Mouse (Mus musculus) kidney, adult 2 months (tissue): ENCODE measurements around the gene Rnf225. TPM values are rescaled to one million over a fixed set of nuclear protein-coding genes. Genes with fewer than 3 reads are reported as not detected.
"Not testable (repeated sequence)": the region's sequence is repeated elsewhere in the genome, so short reads cannot be mapped to it uniquely, and the experiment has no call there.

Source experiments
- DNase-seq: peaks from one replicate; pipeline ENCODE4 v3.0.0; 2021
- H3K27ac ChIP-seq: fragments of 200-500 bp; 2 replicates; pipeline ENCODE4 v1.5.1; 2012; ENCODE audit warnings: low read depth, low read length, control low read depth, inconsistent platforms; ENCODE audit not compliant: insufficient read depth
- H3K27me3 ChIP-seq: fragments of 200-500 bp; replicated peaks from 2 replicates; pipeline ENCODE4 v1.6.1; 2012; ENCODE audit warnings: mild to moderate bottlenecking, moderate library complexity, low read length, inconsistent platforms; ENCODE audit not compliant: control insufficient read depth, insufficient read depth
- H3K36me3 ChIP-seq: fragments of 200-500 bp; 2 replicates; pipeline ENCODE4 v1.6.1; 2012; ENCODE audit warnings: mild to moderate bottlenecking, moderate library complexity, low read length, inconsistent platforms; ENCODE audit not compliant: control insufficient read depth, insufficient read depth
- H3K4me1 ChIP-seq: fragments of 200-500 bp; 2 replicates; pipeline ENCODE4 v1.6.1; 2011; ENCODE audit warnings: low read length; ENCODE audit not compliant: control insufficient read depth, insufficient read depth
- H3K4me3 ChIP-seq: fragments of 200-500 bp; 2 replicates; pipeline ENCODE4 v1.5.1; 2011; ENCODE audit warnings: mild to moderate bottlenecking, low read depth, low read length, control low read depth; ENCODE audit not compliant: insufficient read depth
- CTCF ChIP-seq: fragments of 200-500 bp; conservative IDR thresholded peaks from 2 replicates; pipeline ENCODE4 v1.5.1; 2011; ENCODE audit warnings: low read depth, mild to moderate bottlenecking, control low read depth, low read length, moderate library complexity, mixed read lengths; ENCODE audit not compliant: insufficient read depth, insufficient read length
- POLR2A ChIP-seq: fragments of 200-500 bp; IDR thresholded peaks from one replicate; pipeline ENCODE4 v1.6.1; 2011; ENCODE audit warnings: low read depth, low read length, control low read depth
- WGBS: fragments of 180-500 bp; shearing (Covaris S2); methylation state at CpG from one replicate; pipeline ENCODE4 v1.1.7; 2018; 5-methylcytosine and 5-hydroxymethylcytosine counted together
- polyA plus RNA-seq: library from polyadenylated mRNA; depleted of rRNA; stranded (reverse); fragments of >200 nt; gene quantifications from 2 replicates; pipeline ENCODE4 v1.2.3, GENCODE M21; 2012

Rnf225 gene
- polyA plus RNA-seq, 1 experiment: 0.11 TPM

DNA sequence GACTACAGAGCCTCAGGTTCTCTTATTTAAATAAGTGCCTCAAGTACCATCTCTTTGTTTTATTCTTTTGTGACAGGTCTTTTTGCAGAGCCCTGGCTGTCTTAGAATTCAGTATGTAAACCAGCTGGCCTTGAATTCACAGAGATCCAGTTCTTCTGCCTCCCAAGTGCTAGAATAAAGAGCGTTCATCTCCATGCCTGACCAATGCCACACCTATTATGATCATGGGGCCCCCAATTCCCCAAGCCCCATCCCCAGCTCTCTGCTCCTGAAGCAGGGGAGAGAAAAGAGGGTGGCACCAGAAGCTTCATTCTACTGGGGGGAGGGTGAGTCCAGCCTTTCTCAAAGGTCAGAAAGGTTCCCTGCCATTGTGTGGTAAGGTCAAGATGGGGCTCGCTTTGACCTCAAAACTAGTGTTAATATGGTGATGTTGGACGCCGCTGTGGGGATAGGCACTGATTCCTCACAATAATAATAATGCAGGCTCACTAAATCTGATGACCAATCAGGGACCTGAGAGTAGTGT lies 6.5 kb downstream of the Rnf225 start:
- H3K36me3 ChIP-seq: no peaks in the 10 kb centered on the region
- no peaks in the 10 kb centered on the region for H3K4me1 ChIP-seq
- no peak overlapping the region for H3K4me3 ChIP-seq
- WGBS: 82% methylated on average over 4 of the region's 4 CpGs
- DNase-seq: no peak
- no peaks in the 10 kb centered on the region for H3K27me3 ChIP-seq
- no peak overlapping the region for H3K27ac ChIP-seq
- TF ChIP-seq POLR2A: no peak

DNA sequence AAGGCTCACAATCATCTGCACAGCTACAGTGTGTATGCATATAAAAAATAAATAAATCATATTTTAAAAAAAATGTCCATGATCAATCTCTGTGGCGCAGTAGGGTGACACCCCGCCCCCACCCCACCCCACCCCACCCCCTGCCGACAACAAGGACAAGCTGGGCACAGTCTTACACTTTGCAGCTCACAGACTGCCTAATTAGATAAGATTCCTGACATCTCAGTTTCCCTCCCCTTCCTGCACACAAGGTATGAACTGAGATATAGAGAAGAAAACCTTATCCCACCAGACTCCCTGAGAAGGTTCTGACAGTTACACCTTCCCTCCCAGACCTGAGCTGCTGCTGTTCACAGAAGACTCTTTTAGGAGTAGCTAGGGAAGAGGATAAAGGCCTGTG lies 7.6 kb downstream of the Rnf225 start:
- no peak for DNase-seq
- H3K27ac ChIP-seq: no peak overlapping the region
- no peaks in the 10 kb centered on the region for H3K36me3 ChIP-seq
- WGBS: 74% methylated on average over 3 of the region's 3 CpGs
- TF ChIP-seq CTCF (no peak), POLR2A (no peak)
- H3K4me3 ChIP-seq: no peak overlapping the region
- H3K4me1 ChIP-seq: no peaks in the 10 kb centered on the region
- H3K27me3 ChIP-seq: no peaks in the 10 kb centered on the region

DNA sequence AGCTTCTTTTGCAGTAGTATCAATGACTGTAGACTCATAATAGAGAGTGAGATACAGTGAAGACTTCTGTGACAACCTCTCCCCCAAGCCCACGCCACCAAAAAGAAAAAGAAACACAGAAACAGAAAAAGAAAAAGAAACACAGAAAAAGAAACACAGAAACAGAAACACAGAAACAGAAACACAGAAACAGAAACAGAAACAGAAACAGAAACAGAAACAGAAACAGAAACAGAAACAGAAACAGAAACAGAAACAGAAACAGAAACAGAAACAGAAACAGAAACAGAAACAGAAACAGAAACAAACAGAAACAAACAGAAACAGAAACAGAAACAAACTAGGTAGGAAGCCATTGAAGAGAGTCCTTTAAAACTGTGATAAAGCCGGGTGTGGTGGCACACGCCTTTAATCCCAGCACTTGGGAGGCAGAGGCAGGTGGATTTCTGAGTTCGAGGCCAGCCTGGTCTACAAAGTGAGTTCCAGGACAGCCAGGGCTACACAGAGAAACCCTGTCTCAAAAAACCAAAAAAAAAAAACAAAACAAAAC lies 10.1 kb downstream of the Rnf225 start:
- not testable (repeated sequence) for DNase-seq, H3K27ac ChIP-seq, H3K4me3 ChIP-seq, H3K27me3 ChIP-seq, H3K36me3 ChIP-seq, H3K4me1 ChIP-seq
- 89% methylated on average over 4 of the region's 4 CpGs for WGBS

DNA sequence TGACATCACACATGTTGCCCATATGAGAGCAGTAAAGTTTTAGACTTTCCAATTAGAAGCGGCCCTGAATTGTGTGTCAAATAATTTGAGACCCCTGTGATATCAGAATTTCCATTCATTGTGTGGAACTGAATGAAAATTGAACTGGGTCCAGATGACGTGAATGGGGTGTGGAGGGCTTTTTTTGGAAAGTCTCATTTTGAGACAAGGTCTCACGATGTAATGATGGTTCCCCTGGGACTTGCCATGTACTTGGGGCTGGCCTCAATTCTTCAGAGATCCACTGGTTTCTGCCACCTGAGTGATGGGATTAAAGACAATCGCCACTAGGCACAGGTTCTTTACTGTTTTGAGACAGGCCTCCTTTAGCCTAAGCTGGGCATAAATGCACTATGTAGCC lies 13.4 kb downstream of the Rnf225 start:
- Histone ChIP-seq H3K4me3 (no peak overlapping the region), H3K4me1 (no peaks in the 10 kb centered on the region), H3K27me3 (no peaks in the 10 kb centered on the region), H3K36me3 (no peaks in the 10 kb centered on the region), H3K27ac (no peak overlapping the region)
- no peak for DNase-seq
- TF ChIP-seq CTCF (no peak), POLR2A (no peak)
- 85% methylated on average over 4 of the region's 4 CpGs for WGBS

DNA sequence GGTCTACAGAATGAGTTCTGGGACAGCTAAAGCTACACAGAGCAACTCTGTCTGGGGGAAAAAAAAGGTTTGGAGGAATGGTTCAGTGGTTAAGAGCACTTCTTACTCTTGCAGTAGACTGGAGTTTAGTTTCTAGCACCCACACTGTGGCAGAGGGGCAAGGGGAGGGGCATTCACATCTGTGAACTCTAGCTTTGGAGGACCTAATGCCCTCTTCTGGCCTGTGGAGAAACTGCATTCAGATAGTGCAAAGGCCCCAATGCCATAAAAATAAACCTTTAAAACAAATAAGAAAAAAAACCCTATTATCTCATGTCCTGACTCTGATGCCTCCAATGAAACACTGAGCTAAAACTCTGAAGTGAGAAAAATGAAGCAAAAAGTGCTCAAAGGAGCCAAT lies 16.3 kb downstream of the Rnf225 start:
- no peaks in the 10 kb centered on the region for H3K27me3 ChIP-seq
- no peak overlapping the region for H3K4me3 ChIP-seq
- TF ChIP-seq CTCF (peak; percentile 51), POLR2A (no peak)
- H3K27ac ChIP-seq: no peak overlapping the region
- H3K36me3 ChIP-seq: no peaks in the 10 kb centered on the region
- no peak for DNase-seq
- no peaks in the 10 kb centered on the region for H3K4me1 ChIP-seq

DNA sequence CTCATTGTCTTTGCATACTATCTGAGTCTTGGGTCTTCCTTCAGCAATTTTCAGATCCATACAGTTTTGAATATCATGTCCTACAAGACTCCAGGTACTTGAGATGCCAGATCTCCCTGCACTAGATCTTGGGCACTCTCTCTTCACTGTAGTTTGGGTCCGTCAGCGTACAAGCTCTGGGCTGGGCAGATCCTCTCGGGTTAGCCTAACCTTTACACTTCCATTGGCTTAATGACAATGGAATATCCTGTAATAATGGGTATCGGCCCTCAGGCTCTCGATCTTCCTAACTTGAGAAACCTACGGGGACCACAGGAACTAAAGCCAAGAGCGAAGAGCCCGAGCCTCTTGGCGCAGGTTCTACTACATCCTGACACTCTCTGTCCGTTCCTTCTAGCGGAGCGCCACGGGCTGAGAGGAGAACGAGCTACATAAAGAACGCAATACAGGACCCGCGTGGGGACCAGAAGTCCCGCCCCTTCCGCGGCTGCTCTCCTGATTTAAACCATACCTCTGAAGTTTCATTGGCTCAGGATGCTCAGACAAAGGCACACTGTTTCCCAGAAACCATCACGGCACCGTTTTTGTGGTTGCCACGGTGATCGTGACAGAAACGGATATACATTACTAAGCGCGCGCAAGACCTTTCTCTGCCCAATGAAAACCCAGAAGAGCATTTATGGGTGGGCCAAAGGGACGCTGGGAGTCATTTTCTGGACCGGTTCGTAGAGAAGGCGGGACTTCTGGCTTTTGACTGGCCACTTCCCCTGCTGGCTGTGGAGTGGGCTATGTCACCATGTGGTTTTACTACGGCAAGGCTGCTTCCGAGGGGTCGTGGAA lies 22.0 kb downstream of the Rnf225 start:
- H3K4me3 ChIP-seq: peak overlapping the region; percentile 76
- H3K36me3 ChIP-seq: no peaks in the 10 kb centered on the region
- H3K27ac ChIP-seq: peak overlapping the region; percentile 32; the same call in 1 of the 2 replicates
- peak; percentile 98 for DNase-seq
- H3K4me1 ChIP-seq: no peaks in the 10 kb centered on the region
- no peaks in the 10 kb centered on the region for H3K27me3 ChIP-seq
- 6% methylated on average over 35 of the region's 35 CpGs for WGBS
- no peak for TF ChIP-seq POLR2A
- TF ChIP-seq CTCF: no peak

DNA sequence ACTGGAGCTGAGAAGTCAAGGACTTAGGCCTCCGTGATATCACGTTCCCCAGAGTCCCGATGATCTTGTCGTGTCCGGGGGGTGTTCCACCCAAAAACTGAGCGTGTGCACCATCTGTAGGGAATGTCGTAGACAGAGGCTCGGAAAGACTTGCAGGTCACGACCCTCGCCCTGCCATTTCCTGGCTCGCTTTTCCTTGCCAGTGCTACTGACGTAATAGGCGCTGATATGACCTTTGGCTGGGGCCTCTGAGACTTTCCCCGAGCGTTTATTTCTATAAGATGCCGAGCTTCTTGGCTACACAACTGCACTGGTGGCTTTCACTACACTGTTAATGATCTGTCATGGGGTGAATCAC lies 22.6 kb downstream of the Rnf225 start:
- peak overlapping the region; percentile 32; the same call in 1 of the 2 replicates for H3K27ac ChIP-seq
- no peaks in the 10 kb centered on the region for H3K36me3 ChIP-seq
- TF ChIP-seq CTCF (no peak), POLR2A (no peak)
- H3K4me1 ChIP-seq: no peaks in the 10 kb centered on the region
- H3K4me3 ChIP-seq: peak overlapping the region; percentile 76
- DNase-seq: no peak
- WGBS: 3% methylated on average over 16 of the region's 16 CpGs
- no peaks in the 10 kb centered on the region for H3K27me3 ChIP-seq
